Mouse (Mus musculus) layer of hippocampus, postnatal 36 days (tissue): ENCODE data around the gene Cnga1. TPM values are rescaled to one million over a fixed set of nuclear protein-coding genes. Genes with fewer than 3 reads are reported as not detected.

Source experiments
- total RNA-seq, 2 experiments: library from RNA; stranded (reverse); gene quantifications; 2 replicates each; pipeline ENCODE4 v1.2.3; 2021

The Cnga1 gene
- total RNA-seq, 2 experiments from 2014 or later, result not detected

Other genes with a start within 250 kb of the Cnga1 start
- gene Corin, start 139.8 kb downstream of the Cnga1 start, total RNA-seq, result not detected
- 10 to 100 TPM; 14.9 to 21.1 TPM for gene Nfxl1, start 84.6 kb downstream of the Cnga1 start, total RNA-seq
- not detected for gene Zar1, start 63.0 kb downstream of the Cnga1 start, total RNA-seq
- gene Gm5868, start 56.7 kb downstream of the Cnga1 start, total RNA-seq, result under 1 TPM in 1 of 2 experiments, not detected in 1; 0.27 TPM
- not detected for gene Nipal1, start 3.5 kb upstream of the Cnga1 start, total RNA-seq
- under 1 TPM in 1 of 2 experiments, not detected in 1; 0.10 TPM for gene Txk, start 108.5 kb upstream of the Cnga1 start, total RNA-seq
- gene Tec, start 224.2 kb upstream of the Cnga1 start, total RNA-seq, result 1 to 10 TPM; 1.8 to 2.0 TPM